Mouse (Mus musculus) layer of hippocampus, postnatal 10 days (tissue): ENCODE data around the gene Pld2. TPM values are rescaled to one million over a fixed set of nuclear protein-coding genes. Genes with fewer than 3 reads are reported as not detected.
"Not testable (repeated sequence)": the region's sequence is repeated elsewhere in the genome, so short reads cannot be mapped to it uniquely, and the experiment has no call there.

Source experiments
- DNase-seq, 2 experiments: peaks; one replicate each; pipeline ENCODE4 v3.0.0; 2021; ENCODE audit warnings: low spot score in 2 of 2
- total RNA-seq, 2 experiments: library from RNA; stranded (reverse); gene quantifications; 2 replicates each; pipeline ENCODE4 v1.2.3; 2021

Pld2 gene
- total RNA-seq, 2 experiments from 2014 or later, result 25.0 to 25.6 TPM

GRCm38 (mm10) chr11:70525184-70525678 lies 14.6 kb upstream of the Pld2 start, which contains the start of gene Psmb6:
Gene Psmb6 (plus strand): TSS chr11:70525367.
- peak; percentile 90 to 91 for DNase-seq

GRCm38 (mm10) chr11:70525726-70526125 lies 14.1 kb upstream of the Pld2 start:
- no peak for DNase-seq

GRCm38 (mm10) chr11:70526211-70526610 lies 13.7 kb upstream of the Pld2 start:
- no peak for DNase-seq

- no peak for DNase-seq
Observed at GRCm38 (mm10) chr11:70528610-70529009, 11.3 kb upstream of the Pld2 start.

GRCm38 (mm10) chr11:70531065-70531464 lies 8.8 kb upstream of the Pld2 start:
- not testable (repeated sequence) for DNase-seq

- no peak for DNase-seq
Observed at GRCm38 (mm10) chr11:70532839-70533238, 7.0 kb upstream of the Pld2 start, which contains the start of gene Gm40193. Gene Gm40193 (minus strand): TSS chr11:70532939.

- no peak for DNase-seq
Observed at GRCm38 (mm10) chr11:70539423-70539822, 441 bp upstream of the Pld2 start.

- DNase-seq, result no peak
Observed at GRCm38 (mm10) chr11:70540928-70541327, 1.1 kb downstream of the Pld2 start.

GRCm38 (mm10) chr11:70541415-70541814 lies 1.6 kb downstream of the Pld2 start:
- peak; percentile 48 to 52 for DNase-seq

- DNase-seq, result no peak
Observed at GRCm38 (mm10) chr11:70544496-70544895, 4.6 kb downstream of the Pld2 start.

- no peak for DNase-seq
Observed at GRCm38 (mm10) chr11:70551526-70551925, 11.7 kb downstream of the Pld2 start.

- DNase-seq, result no peak
Observed at GRCm38 (mm10) chr11:70553940-70554339, 14.1 kb downstream of the Pld2 start.

- DNase-seq, result no peak
Observed at GRCm38 (mm10) chr11:70557545-70557944, 17.7 kb downstream of the Pld2 start.

GRCm38 (mm10) chr11:70561937-70562286 lies 22.0 kb downstream of the Pld2 start:
- no peak for DNase-seq

- peak; percentile 87 to 92 for DNase-seq
Observed at GRCm38 (mm10) chr11:70562287-70562994, 22.6 kb downstream of the Pld2 start, which contains the start of gene Mink1. Gene Mink1 (plus strand): TSS chr11:70562881.

- no peak for DNase-seq
Observed at GRCm38 (mm10) chr11:70562995-70563469, 23.2 kb downstream of the Pld2 start.

- DNase-seq, result peak; percentile 28 to 36
Observed at GRCm38 (mm10) chr11:70563470-70564275, 23.8 kb downstream of the Pld2 start.

GRCm38 (mm10) chr11:70564276-70564873 lies 24.5 kb downstream of the Pld2 start:
- no peak for DNase-seq

GRCm38 (mm10) chr11:70566586-70566985 lies 26.7 kb downstream of the Pld2 start:
- no peak for DNase-seq

- not testable (repeated sequence) for DNase-seq
Observed at GRCm38 (mm10) chr11:70570614-70571013, 30.8 kb downstream of the Pld2 start.

- no peak for DNase-seq
Observed at GRCm38 (mm10) chr11:70571641-70572040, 31.8 kb downstream of the Pld2 start.
